Mouse (Mus musculus) hindbrain, embryonic 11.5 days (tissue): Measurements from ENCODE around the gene Lmo1. TPM values are rescaled to one million over a fixed set of nuclear protein-coding genes. Genes with fewer than 3 reads are reported as not detected.

Experiments used
- ATAC-seq: fragments of 200-750 bp; cut with Nextera tagmentation; 2 replicates; pipeline ENCODE4 v1.8.0; 2017; ENCODE audit warnings: mild to moderate bottlenecking, moderate TSS enrichment, moderate library complexity; ENCODE audit not compliant: low FRiP score
- DNase-seq: peaks from one replicate; pipeline ENCODE4 v3.0.0-alpha.2; 2015; ENCODE audit warnings: low spot score
- H3K27ac ChIP-seq: fragments of 300-500 bp; sonication (generic); 2 replicates; pipeline ENCODE4 v1.5.1; 2014; ENCODE audit warnings: mild to moderate bottlenecking, low read depth, low read length
- H3K27me3 ChIP-seq: fragments of 300-500 bp; sonication (generic); 2 replicates; pipeline ENCODE4 v1.6.1; 2014; ENCODE audit warnings: mild to moderate bottlenecking, low read length, moderate library complexity, mixed read lengths; ENCODE audit not compliant: control insufficient read depth, insufficient read depth
- H3K36me3 ChIP-seq: fragments of 300-500 bp; sonication (generic); 2 replicates; pipeline ENCODE4 v1.6.1; 2014; ENCODE audit warnings: mild to moderate bottlenecking, low read length, moderate library complexity, mixed read lengths; ENCODE audit not compliant: control insufficient read depth, insufficient read depth
- H3K4me1 ChIP-seq: fragments of 300-500 bp; sonication (generic); replicated peaks from 2 replicates; pipeline ENCODE4 v1.6.1; 2014; ENCODE audit warnings: low read length, mixed read lengths; ENCODE audit not compliant: control insufficient read depth, insufficient read depth
- H3K4me2 ChIP-seq: fragments of 300-500 bp; sonication (generic); replicated peaks from 2 replicates; pipeline ENCODE4 v1.6.1; 2014; ENCODE audit warnings: mild to moderate bottlenecking, low read depth, low read length
- H3K4me3 ChIP-seq: fragments of 300-500 bp; sonication (generic); 2 replicates; pipeline ENCODE4 v1.5.1; 2014; ENCODE audit warnings: low read depth, low read length
- H3K9ac ChIP-seq: fragments of 300-500 bp; sonication (generic); 2 replicates; pipeline ENCODE4 v1.6.1; 2014; ENCODE audit warnings: low read depth, low read length
- H3K9me3 ChIP-seq: fragments of 300-500 bp; sonication (generic); 2 replicates; pipeline ENCODE4 v1.6.1; 2016; ENCODE audit warnings: low read length; ENCODE audit not compliant: control insufficient read depth
- WGBS: fragments of 180-500 bp; shearing (Covaris S2); extraction: QIAGEN DNeasy Blood & Tissue Kit; methylation state at CpG from one replicate; pipeline ENCODE4 v1.1.7; 2014; 5-methylcytosine and 5-hydroxymethylcytosine counted together
- polyA plus RNA-seq: library from polyadenylated mRNA; unstranded; fragments of >200 nt; fragmentation: Nextera tagmentation; extraction: Ambion mirVana; gene quantifications from 2 replicates; pipeline ENCODE4 v1.2.1, GENCODE M21; 2014

Lmo1 gene
- polyA plus RNA-seq, 1 experiment from 2014 or later, result 32.6 TPM

DNA sequence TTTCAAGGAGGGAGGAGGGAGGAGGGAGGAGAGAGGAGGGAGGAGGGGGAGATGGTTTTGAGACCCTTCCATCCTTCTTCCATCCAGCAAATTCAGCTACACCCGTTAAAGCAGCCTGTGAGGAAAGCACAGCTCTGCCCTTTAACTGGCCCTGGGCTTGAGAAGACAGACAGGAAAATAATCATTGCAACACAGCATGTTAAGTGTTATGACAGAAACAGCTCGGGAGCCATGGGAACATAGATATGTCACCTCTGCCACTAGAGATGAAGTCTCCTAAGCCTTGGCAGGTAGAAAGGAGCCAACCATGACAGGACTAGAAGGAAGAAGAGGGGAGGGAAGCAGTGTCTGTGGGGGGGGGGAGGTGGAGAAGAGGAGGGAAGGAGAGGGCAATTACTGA lies 31.4 kb upstream of the Lmo1 start:
- Histone ChIP-seq H3K4me1 (no peaks in the 10 kb centered on the region), H3K36me3 (no peaks in the 10 kb centered on the region), H3K4me3 (no peak overlapping the region), H3K27ac (no peak overlapping the region), H3K9ac (no peak overlapping the region), H3K27me3 (no peaks in the 10 kb centered on the region), H3K4me2 (no peak overlapping the region), H3K9me3 (no peaks in the 10 kb centered on the region)
- DNase-seq (no peak), ATAC-seq (no peak)
- WGBS, result 69% methylated on average over 2 of the region's 2 CpGs

- H3K9me3 ChIP-seq, result no peaks in the 10 kb centered on the region
- H3K4me1 ChIP-seq, result no peaks in the 10 kb centered on the region
- no peaks in the 10 kb centered on the region for H3K27me3 ChIP-seq
- no peak overlapping the region for H3K27ac ChIP-seq
- no peak overlapping the region for H3K4me3 ChIP-seq
- 65% methylated on average over 3 of the region's 3 CpGs for WGBS
- DNase-seq, result no peak
- no peak overlapping the region for H3K4me2 ChIP-seq
- no peaks in the 10 kb centered on the region for H3K36me3 ChIP-seq
- no peak for ATAC-seq
- no peak overlapping the region for H3K9ac ChIP-seq
These were observed 28.1 kb upstream of the Lmo1 start for GRCm38 (mm10) chr7:109203140-109203539.

DNA sequence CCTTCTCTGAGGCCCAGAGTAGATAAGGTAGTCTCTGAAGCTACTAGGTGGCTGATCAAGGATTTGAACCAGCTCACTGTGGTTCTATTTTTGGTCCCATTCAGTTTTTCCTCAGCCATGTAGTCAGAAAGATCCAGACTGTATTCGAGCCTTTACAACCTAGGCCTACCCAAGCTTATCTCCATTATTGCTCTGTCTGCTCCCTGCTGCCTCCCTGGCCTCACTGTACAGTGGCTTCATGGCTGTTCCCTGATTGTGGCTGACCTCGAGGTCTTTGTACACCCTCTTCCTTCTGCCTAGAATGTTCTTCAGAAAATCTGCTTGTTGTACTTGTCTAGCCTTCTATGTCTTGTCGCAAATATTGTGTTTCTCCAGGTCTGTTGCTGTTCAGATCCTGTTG lies 25.6 kb upstream of the Lmo1 start:
- Histone ChIP-seq H3K4me1 (peaks cover 11% of the 10 kb centered on the region), H3K4me2 (no peak overlapping the region), H3K27me3 (no peaks in the 10 kb centered on the region), H3K9ac (no peak overlapping the region), H3K36me3 (no peaks in the 10 kb centered on the region), H3K4me3 (no peak overlapping the region), H3K9me3 (no peaks in the 10 kb centered on the region), H3K27ac (no peak overlapping the region)
- DNase-seq (no peak), ATAC-seq (no peak)
- 81% methylated on average over 3 of the region's 3 CpGs for WGBS

- DNase-seq (no peak), ATAC-seq (peak; percentile 17)
- 72% methylated on average over 3 of the region's 3 CpGs for WGBS
These were observed 22.2 kb upstream of the Lmo1 start for GRCm38 (mm10) chr7:109197161-109197650.

GRCm38 (mm10) chr7:109196399-109197082 lies 21.5 kb upstream of the Lmo1 start:
- Histone ChIP-seq H3K9ac (no peak overlapping the region), H3K4me1 (peaks cover 19% of the 10 kb centered on the region)

More at GRCm38 (mm10) chr7:109197161-109197650, 22.2 kb upstream of the Lmo1 start:
- Histone ChIP-seq H3K9me3 (no peaks in the 10 kb centered on the region), H3K4me3 (no peak overlapping the region), H3K27ac (peak overlapping the region; percentile 84), H3K4me1 (peaks cover 13% of the 10 kb centered on the region), H3K9ac (no peak overlapping the region), H3K4me2 (no peak overlapping the region), H3K27me3 (no peaks in the 10 kb centered on the region), H3K36me3 (no peaks in the 10 kb centered on the region)

DNA sequence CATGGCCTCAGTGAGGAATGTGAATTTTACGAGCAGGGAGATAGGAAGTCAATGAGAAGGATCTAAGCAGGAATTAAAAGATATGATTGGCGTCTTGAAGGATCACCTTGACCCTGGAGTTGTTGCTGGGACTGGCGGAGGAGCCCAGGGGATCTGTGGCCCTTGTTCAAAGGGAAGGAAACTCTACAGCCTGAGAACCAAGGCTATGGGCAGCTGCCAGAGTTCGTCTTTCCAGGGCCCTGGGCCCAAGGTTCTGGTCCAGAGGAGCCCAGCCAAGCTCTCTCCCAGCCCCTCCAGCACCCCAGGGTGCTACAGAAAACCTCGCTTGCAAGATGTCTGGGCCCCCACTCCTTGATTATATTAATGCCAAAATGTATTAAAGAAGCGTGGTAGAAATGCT lies 21.0 kb upstream of the Lmo1 start:
- H3K4me1 ChIP-seq, result peaks cover 19% of the 10 kb centered on the region
- H3K9me3 ChIP-seq, result no peaks in the 10 kb centered on the region
- DNase-seq (no peak), ATAC-seq (no peak)
- WGBS, result 67% methylated on average over 6 of the region's 6 CpGs
- H3K9ac ChIP-seq, result no peak overlapping the region
- H3K4me2 ChIP-seq, result no peak overlapping the region
- no peak overlapping the region for H3K4me3 ChIP-seq
- no peaks in the 10 kb centered on the region for H3K27me3 ChIP-seq
- no peaks in the 10 kb centered on the region for H3K36me3 ChIP-seq
- H3K27ac ChIP-seq, result peak overlapping the region; percentile 84

More at GRCm38 (mm10) chr7:109196399-109197082, 21.5 kb upstream of the Lmo1 start:
- Histone ChIP-seq H3K4me3 (no peak overlapping the region), H3K27ac (peak overlapping the region; percentile 84), H3K36me3 (no peaks in the 10 kb centered on the region), H3K9me3 (no peaks in the 10 kb centered on the region), H3K4me2 (no peak overlapping the region), H3K27me3 (no peaks in the 10 kb centered on the region)
- DNase-seq (peak; percentile 58), ATAC-seq (peak; percentile 78)
- 21% methylated on average over 11 of the region's 11 CpGs for WGBS

DNA sequence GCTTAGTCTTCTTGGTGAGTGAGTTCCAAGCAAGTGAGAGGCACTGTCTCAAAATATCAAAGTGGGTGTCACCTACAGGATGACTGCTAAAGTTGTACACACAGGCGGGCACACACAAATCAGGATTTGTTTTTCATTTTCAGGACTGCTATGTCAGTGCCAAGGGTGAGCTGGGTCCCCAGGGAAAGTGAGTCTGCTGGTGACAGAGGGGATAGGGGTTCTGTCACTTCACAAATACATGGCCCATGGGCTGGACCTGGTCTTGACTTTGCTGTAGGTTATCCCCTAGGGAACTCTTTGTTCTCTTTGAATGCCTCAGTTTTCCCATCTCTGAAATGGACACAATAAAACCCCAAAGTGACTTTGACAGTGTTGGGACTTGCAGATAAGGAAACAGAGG lies 19.8 kb upstream of the Lmo1 start:
- DNase-seq, result no peak
- Histone ChIP-seq H3K27ac (no peak overlapping the region), H3K4me2 (no peak overlapping the region), H3K9ac (no peak overlapping the region), H3K36me3 (no peaks in the 10 kb centered on the region), H3K4me3 (no peak overlapping the region), H3K27me3 (no peaks in the 10 kb centered on the region), H3K4me1 (peaks cover 23% of the 10 kb centered on the region), H3K9me3 (no peaks in the 10 kb centered on the region)
- 75% methylated on average over 1 of the region's 1 CpGs for WGBS
- no peak for ATAC-seq

GRCm38 (mm10) chr7:109187244-109188035 lies 12.4 kb upstream of the Lmo1 start:
- no peak overlapping the region for H3K4me2 ChIP-seq
- H3K9me3 ChIP-seq, result no peaks in the 10 kb centered on the region
- peaks cover 14% of the 10 kb centered on the region; the same call in 1 of the 2 replicates for H3K4me1 ChIP-seq
- H3K36me3 ChIP-seq, result no peaks in the 10 kb centered on the region
- H3K27me3 ChIP-seq, result no peaks in the 10 kb centered on the region
- no peak overlapping the region for H3K27ac ChIP-seq
- no peak for ATAC-seq
- WGBS, result 84% methylated on average over 6 of the region's 6 CpGs
- no peak for DNase-seq
- no peak overlapping the region for H3K9ac ChIP-seq
- H3K4me3 ChIP-seq, result no peak overlapping the region
